Mouse (Mus musculus) forebrain, postnatal 0 days (tissue): ENCODE measurements at regions not wholly inside any gene's neighbourhood (a gene's known extent, or its start where the extent isn't known, plus 50 kb on each side); places are given as distances from the start of the nearest gene placed in this dataset.
A peak's percentile ranks its signal among the peaks of the same experiment; 100 is the strongest.

ENCODE experiments used
- ATAC-seq: fragments of 200-750 bp; cut with Nextera tagmentation; 2 replicates; pipeline ENCODE4 v1.8.0; 2017; ENCODE audit warnings: mild to moderate bottlenecking, moderate library complexity
- DNase-seq: peaks from one replicate; pipeline ENCODE4 v3.0.0-alpha.2; 2015
- H3K27ac ChIP-seq: fragments of 300-500 bp; sonication (generic); 2 replicates; pipeline ENCODE4 v1.5.1; 2014; ENCODE audit warnings: low read depth, mild to moderate bottlenecking, antibody characterized with exemption, low read length, moderate library complexity, mixed read lengths
- H3K27me3 ChIP-seq: fragments of 300-500 bp; sonication (generic); 2 replicates; pipeline ENCODE4 v1.6.1; 2014; ENCODE audit warnings: mild to moderate bottlenecking, low read length, mixed read lengths; ENCODE audit not compliant: insufficient read depth
- H3K36me3 ChIP-seq: fragments of 300-500 bp; sonication (generic); 2 replicates; pipeline ENCODE4 v1.6.1; 2014; ENCODE audit warnings: mild to moderate bottlenecking, moderate library complexity; ENCODE audit not compliant: insufficient read depth
- H3K4me1 ChIP-seq: fragments of 300-500 bp; sonication (generic); 2 replicates; pipeline ENCODE4 v1.6.1; 2014; ENCODE audit warnings: antibody characterized with exemption; ENCODE audit not compliant: insufficient read depth
- H3K4me2 ChIP-seq: fragments of 300-500 bp; sonication (generic); 2 replicates; pipeline ENCODE4 v1.6.1; 2014; ENCODE audit warnings: low read depth, mild to moderate bottlenecking, moderate library complexity
- H3K4me3 ChIP-seq: fragments of 300-500 bp; sonication (generic); 2 replicates; pipeline ENCODE4 v1.5.1; 2014; ENCODE audit warnings: low read depth, low read length, mixed read lengths
- H3K9ac ChIP-seq: fragments of 300-500 bp; sonication (generic); 2 replicates; pipeline ENCODE4 v1.6.1; 2014; ENCODE audit warnings: mild to moderate bottlenecking
- H3K9me3 ChIP-seq: fragments of 300-500 bp; sonication (generic); 2 replicates; pipeline ENCODE4 v1.6.1; 2016; ENCODE audit warnings: low read length
- CTCF ChIP-seq: sonication (generic); IDR thresholded peaks from 2 replicates; pipeline ENCODE4 v1.5.1; 2016; ENCODE audit warnings: antibody characterized with exemption, control low read depth, low read depth
- WGBS: fragments of 180-500 bp; shearing (Covaris S2); extraction: QIAGEN DNeasy Blood & Tissue Kit; methylation state at CpG from one replicate; pipeline ENCODE4 v1.1.7; 2014; 5-methylcytosine and 5-hydroxymethylcytosine counted together

DNA sequence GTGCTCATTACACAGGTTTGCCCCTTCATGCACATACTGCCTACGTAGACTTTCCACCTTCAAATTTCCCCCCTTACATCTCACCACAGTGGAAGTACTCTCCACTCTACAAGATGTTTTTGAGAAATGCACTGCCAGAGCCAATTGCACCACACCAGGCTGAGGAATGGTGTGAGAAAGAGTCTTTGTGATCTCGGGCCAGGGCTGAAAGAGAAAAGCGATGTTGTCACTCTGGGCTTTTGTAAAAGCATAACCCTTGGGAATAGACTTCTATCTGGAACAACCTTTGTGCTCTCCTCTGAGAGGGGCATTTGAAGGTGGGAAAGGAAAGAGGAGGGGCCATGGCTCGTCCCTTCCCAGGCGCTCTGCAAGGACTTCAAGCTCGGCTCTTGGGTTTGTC is 194.2 kb downstream of the Icos start:
- Histone ChIP-seq H3K4me3 (no peak overlapping the region), H3K4me2 (no peak overlapping the region), H3K27ac (no peak overlapping the region), H3K9me3 (no peaks in the 10 kb centered on the region), H3K27me3 (no peaks in the 10 kb centered on the region), H3K36me3 (no peaks in the 10 kb centered on the region), H3K9ac (no peak overlapping the region), H3K4me1 (no peaks in the 10 kb centered on the region)
- DNase-seq, result no peak
- TF ChIP-seq CTCF, result no peak
- WGBS, result 49% methylated on average over 6 of the region's 6 CpGs
- no peak for ATAC-seq

DNA sequence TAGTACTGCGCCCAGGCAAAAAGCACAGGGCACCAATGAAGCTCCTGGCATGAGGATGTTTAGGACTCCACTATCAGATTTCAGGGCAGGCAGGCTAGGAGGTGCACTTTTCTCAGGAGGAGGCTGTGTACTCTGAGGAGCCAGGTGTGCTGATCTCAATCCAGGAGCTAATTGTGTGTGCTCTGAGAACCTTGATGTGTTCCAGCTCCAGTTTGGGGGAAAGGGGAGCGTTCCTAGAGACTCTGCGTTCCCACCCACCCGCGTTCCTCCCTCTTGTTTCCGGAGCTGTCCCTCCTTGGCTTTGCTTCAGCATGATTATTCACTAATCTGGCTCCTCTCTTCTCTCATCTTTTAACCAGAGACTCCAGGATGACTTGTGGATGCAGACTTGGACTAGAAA is 195.2 kb downstream of the Icos start:
- WGBS, result 61% methylated on average over 6 of the region's 6 CpGs
- Histone ChIP-seq H3K9ac (no peak overlapping the region), H3K9me3 (no peaks in the 10 kb centered on the region), H3K27ac (no peak overlapping the region), H3K36me3 (no peaks in the 10 kb centered on the region), H3K27me3 (no peaks in the 10 kb centered on the region), H3K4me3 (no peak overlapping the region), H3K4me2 (no peak overlapping the region), H3K4me1 (no peaks in the 10 kb centered on the region)
- TF ChIP-seq CTCF, result no peak
- DNase-seq (no peak), ATAC-seq (no peak)

DNA sequence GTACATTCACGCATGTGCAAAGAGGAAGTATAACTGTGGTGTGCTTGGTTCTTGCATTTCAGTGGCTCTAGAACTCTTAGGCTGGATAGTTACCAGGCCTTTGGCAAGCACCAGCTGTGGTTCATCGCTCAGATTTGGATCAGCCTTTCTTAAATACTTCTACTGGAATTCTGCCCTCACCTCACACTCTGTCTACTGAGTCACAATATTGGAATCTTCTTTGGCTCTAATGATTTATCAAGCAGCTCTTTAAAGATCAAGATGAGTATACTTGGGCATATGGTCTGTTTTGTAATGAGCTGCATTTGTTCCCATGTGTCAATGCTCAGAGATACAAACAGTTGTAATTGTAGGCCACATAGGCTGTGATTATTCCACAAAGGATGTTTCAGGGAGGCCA is 197.5 kb downstream of the Icos start:
- 66% methylated on average over 2 of the region's 2 CpGs for WGBS
- no peaks in the 10 kb centered on the region for H3K9me3 ChIP-seq
- no peaks in the 10 kb centered on the region for H3K27me3 ChIP-seq
- H3K4me3 ChIP-seq, result no peak overlapping the region
- H3K27ac ChIP-seq, result no peak overlapping the region
- no peak for TF ChIP-seq CTCF
- peaks cover 9% of the 10 kb centered on the region; the same call in 1 of the 2 replicates for H3K4me1 ChIP-seq
- ATAC-seq (peak; percentile 68; the same call in 1 of the 2 replicates), DNase-seq (peak; percentile 32)
- no peak overlapping the region for H3K4me2 ChIP-seq
- no peaks in the 10 kb centered on the region for H3K36me3 ChIP-seq
- H3K9ac ChIP-seq, result no peak overlapping the region

- H3K27me3 ChIP-seq, result no peaks in the 10 kb centered on the region
- no peaks in the 10 kb centered on the region for H3K9me3 ChIP-seq
- H3K27ac ChIP-seq, result peak overlapping the region; percentile 67; the same call in 1 of the 2 replicates
- peak overlapping the region; percentile 4; the same call in 1 of the 2 replicates for H3K4me2 ChIP-seq
- WGBS, result 6% methylated on average over 9 of the region's 9 CpGs
- peak; percentile 50 for ATAC-seq
- no peaks in the 10 kb centered on the region for H3K36me3 ChIP-seq
- H3K9ac ChIP-seq, result peak overlapping the region; percentile 37; the same call in 1 of the 2 replicates
- H3K4me3 ChIP-seq, result no peak overlapping the region
- DNase-seq, result peak; percentile 68
- peaks cover 18% of the 10 kb centered on the region; the same call in 1 of the 2 replicates for H3K4me1 ChIP-seq
- no peak for TF ChIP-seq CTCF
Observed at GRCm38 (mm10) chr1:61179461-61179860, 201.7 kb downstream of the Icos start.

DNA sequence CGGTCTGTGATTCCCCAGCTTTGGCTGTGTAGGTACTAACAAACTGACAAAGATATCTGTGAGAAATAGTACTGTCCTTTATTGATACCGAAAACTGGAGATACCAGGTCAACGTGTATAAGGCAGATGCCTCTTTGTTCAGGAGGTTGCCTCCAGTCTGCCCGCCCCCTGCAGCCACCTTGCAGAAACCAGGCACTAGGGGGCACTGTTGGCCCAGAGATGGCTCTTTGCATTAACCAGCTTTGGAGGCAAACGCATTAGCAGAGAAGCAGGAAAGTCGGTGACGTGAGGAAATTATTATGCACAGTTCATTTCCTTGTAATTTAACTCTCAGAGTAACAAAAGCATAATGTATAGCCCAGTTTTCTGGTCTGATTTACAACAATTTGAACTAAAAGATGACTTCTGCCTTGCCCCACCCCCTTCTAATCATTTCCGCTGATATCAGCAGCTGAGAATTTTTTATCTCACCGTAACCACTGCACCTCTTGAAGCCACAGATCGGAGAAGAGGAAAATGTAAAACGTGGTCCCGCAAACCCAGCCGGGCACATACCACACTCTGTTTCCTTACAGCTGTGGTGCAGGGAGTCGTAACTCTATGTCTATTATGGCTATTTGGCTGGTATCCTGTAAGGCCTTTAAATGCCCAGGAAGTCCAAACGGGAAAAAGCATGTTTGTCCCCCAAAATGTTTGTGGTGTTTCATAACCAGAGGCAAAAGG is 203.5 kb downstream of the Icos start:
- H3K9me3 ChIP-seq, result no peaks in the 10 kb centered on the region

DNA sequence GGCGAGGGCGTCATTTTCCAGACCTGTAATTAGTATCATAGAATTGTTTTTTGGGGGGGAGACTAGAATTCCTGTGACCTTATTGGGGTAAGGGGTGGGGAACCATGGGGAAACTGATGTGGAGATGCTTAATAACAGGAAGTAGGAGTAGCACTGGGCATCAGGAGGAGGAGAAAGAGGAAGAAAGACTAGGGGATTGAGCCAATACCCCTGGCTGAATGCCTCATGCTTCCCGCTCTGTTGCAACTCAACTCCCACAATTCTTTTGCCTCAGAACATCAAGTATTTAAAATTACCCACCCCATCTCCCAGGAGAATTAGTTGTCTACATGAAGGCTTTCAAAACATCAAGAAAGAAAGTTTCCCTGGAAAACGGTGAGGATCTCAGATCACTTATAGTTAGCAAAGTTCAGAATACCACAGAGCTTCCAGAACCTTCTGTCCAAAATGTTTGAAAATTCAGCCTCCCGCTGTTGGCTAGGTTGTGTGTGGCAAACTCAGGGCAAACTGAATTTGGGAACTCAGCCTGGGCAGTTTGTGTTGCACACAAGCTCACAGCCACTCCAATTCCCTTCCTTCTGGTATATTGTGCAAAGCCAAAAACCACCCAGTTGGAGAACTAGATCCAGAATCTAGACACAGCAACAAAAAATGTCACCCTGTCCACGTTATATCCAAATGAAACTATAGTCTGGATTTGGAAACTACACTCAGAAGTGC is 209.8 kb downstream of the Icos start:
- TF ChIP-seq CTCF, result no peak
- whole genome bisulfite sequencing, result 62% methylated on average over 6 of the region's 6 CpGs
- Histone ChIP-seq H3K4me2 (no peak overlapping the region), H3K9ac (no peak overlapping the region), H3K36me3 (no peaks in the 10 kb centered on the region), H3K9me3 (no peaks in the 10 kb centered on the region), H3K27me3 (no peaks in the 10 kb centered on the region), H3K27ac (no peak overlapping the region), H3K4me1 (no peaks in the 10 kb centered on the region), H3K4me3 (no peak overlapping the region)
- no peak for ATAC-seq
- DNase-seq, result no peak

More for the DNA sequence above, 203.5 kb downstream of the Icos start:
- H3K27ac ChIP-seq, result peak overlapping the region; percentile 10; the same call in 1 of the 2 replicates
- H3K27me3 ChIP-seq, result no peaks in the 10 kb centered on the region
- peak overlapping the region; percentile 49 for H3K4me2 ChIP-seq
- ATAC-seq (peak; percentile 94), DNase-seq (peak; percentile 96)
- WGBS, result 14% methylated on average over 15 of the region's 15 CpGs
- peaks cover 18% of the 10 kb centered on the region; the same call in 1 of the 2 replicates for H3K4me1 ChIP-seq
- TF ChIP-seq CTCF, result peak; percentile 98
- no peak overlapping the region; the same call in 1 of the 2 replicates for H3K4me3 ChIP-seq
- peak overlapping the region; percentile 11; the same call in 1 of the 2 replicates for H3K9ac ChIP-seq
- H3K36me3 ChIP-seq, result no peaks in the 10 kb centered on the region

- H3K4me3 ChIP-seq, result no peak overlapping the region
Observed at GRCm38 (mm10) chr1:61190921-61191320, 213.2 kb downstream of the Icos start.

More at GRCm38 (mm10) chr1:61190921-61191320, 213.2 kb downstream of the Icos start:
- H3K9me3 ChIP-seq, result no peaks in the 10 kb centered on the region
- H3K4me1 ChIP-seq, result no peaks in the 10 kb centered on the region
- 87% methylated on average over 3 of the region's 3 CpGs for WGBS
- DNase-seq (no peak), ATAC-seq (no peak)
- H3K27ac ChIP-seq, result no peak overlapping the region
- no peak for TF ChIP-seq CTCF
- H3K36me3 ChIP-seq, result no peaks in the 10 kb centered on the region
- H3K27me3 ChIP-seq, result no peaks in the 10 kb centered on the region
- H3K4me2 ChIP-seq, result no peak overlapping the region
- H3K9ac ChIP-seq, result no peak overlapping the region
